ENCODE assay signal across 8 mouse cellular contexts in the genomic region with DNA sequence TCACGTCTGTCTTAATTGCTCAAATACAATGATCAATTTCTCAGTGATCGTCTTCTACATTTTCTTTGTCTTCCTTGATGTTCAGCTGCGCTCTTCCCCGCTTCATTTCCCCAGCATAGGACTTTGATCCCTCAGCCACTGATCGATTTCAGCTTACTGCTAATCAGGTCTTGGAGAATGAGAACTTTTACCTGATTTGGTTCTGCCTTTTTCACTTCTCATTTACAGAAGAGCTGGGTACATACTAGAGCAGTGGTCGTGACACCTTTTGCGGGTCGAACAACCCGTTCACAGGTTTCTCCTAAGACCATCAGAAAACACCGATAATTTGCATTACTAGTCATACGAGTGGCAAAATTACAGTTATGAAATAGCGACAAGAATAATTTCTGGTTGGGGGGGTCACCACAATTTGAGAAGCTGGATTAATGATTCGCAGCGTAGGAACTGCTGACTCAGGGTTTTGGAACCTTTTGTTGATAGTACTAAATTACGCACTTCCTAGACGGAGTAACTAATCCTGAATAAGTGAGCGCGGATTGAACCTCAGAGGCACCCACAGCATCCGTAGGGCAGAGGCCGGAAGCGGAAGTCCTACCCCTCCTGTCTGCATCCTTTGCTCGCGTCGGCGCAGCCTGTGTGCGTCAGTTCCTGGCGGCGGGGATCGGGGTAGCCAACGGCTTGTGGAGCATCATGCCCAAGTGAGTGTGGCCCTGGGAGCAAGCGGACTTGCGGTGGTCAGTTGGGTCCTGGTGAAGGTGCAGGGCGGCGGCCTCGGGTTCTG. TPM values are rescaled to one million over a fixed set of nuclear protein-coding genes. Genes with fewer than 3 reads are reported as not detected.
DNase-seq lines count a peak whose midpoint lies in the region; ATAC-seq and TF ChIP-seq lines count a peak whose summit lies in the region.

No protein-coding gene starts in this region.

- WGBS in forebrain, embryonic 11.5 days = 2% methylated on average over 35 of the region's 35 CpGs
- WGBS in heart, embryonic 16.5 days = 2% methylated on average over 35 of the region's 35 CpGs
- WGBS in liver, embryonic 15.5 days (ENCODE audit: insufficient replicate concordance) = 2% methylated on average over 35 of the region's 35 CpGs
- 3% methylated on average over 35 of the region's 35 CpGs for WGBS in neural tube, embryonic 12.5 days

- peaks cover 18 to 31% of the 10 kb centered on the region in 2 experiments for H3K36me3 ChIP-seq in CH12.LX (replicated peaks in 1 of 2; ENCODE audit: control insufficient read depth in 1 of 2, insufficient read depth in 1 of 2, low read length in 1 of 2)
- peaks cover 6% of the 10 kb centered on the region for H3K36me3 ChIP-seq in forebrain, embryonic 11.5 days (ENCODE audit: control insufficient read depth, insufficient read depth, low read length)
- H3K36me3 ChIP-seq in heart, embryonic 16.5 days (ENCODE audit: control insufficient read depth, insufficient read depth) = peaks cover 17% of the 10 kb centered on the region
- peaks cover 27% of the 10 kb centered on the region for H3K36me3 ChIP-seq in liver, embryonic 15.5 days (replicated peaks)
- H3K36me3 ChIP-seq in neural tube, embryonic 12.5 days = peaks cover 25% of the 10 kb centered on the region

- ATAC-seq in forebrain, embryonic 11.5 days (replicated peaks; ENCODE audit: low FRiP score) = peak; percentile 95
- peak; percentile 99 for ATAC-seq in heart, embryonic 16.5 days (replicated peaks; ENCODE audit: extremely low read depth, insufficient read depth, low FRiP score)
- peak; percentile 97 for ATAC-seq in liver, embryonic 15.5 days (ENCODE audit: insufficient read depth)
- peak; percentile 98 for ATAC-seq in neural tube, embryonic 12.5 days (ENCODE audit: low FRiP score, low read depth)

- peak overlapping the region; percentile 14; the same call in 1 of the 2 replicates for H3K27ac ChIP-seq in CH12.LX (ENCODE audit: insufficient read depth, low read depth)
- no peak overlapping the region for H3K27ac ChIP-seq in forebrain, embryonic 11.5 days (ENCODE audit: low read depth, low read length)
- H3K27ac ChIP-seq in heart, embryonic 16.5 days (ENCODE audit: low read length) = peak overlapping the region; percentile 56
- peak overlapping the region; percentile 76 for H3K27ac ChIP-seq in liver, embryonic 15.5 days (replicated peaks)
- H3K27ac ChIP-seq in neural tube, embryonic 12.5 days = no peak overlapping the region

- peak overlapping the region; percentile 47; the same call in 1 of the 2 replicates for H3K4me2 ChIP-seq in CH12.LX (ENCODE audit: insufficient read depth, low read depth, poor library complexity, severe bottlenecking)
- H3K4me2 ChIP-seq in forebrain, embryonic 11.5 days (ENCODE audit: low read depth, low read length, severe bottlenecking) = peak overlapping the region; percentile 84
- H3K4me2 ChIP-seq in heart, embryonic 16.5 days (ENCODE audit: low read depth, low read length) = peak overlapping the region; percentile 96
- peak overlapping the region; percentile 76 for H3K4me2 ChIP-seq in liver, embryonic 15.5 days
- peak overlapping the region; percentile 75 for H3K4me2 ChIP-seq in neural tube, embryonic 12.5 days (replicated peaks)

- peaks cover 2% of the 10 kb centered on the region for H3K27me3 ChIP-seq in CH12.LX (replicated peaks)
- H3K27me3 ChIP-seq in forebrain, embryonic 11.5 days (ENCODE audit: control insufficient read depth, insufficient read depth, low read length) = no peaks in the 10 kb centered on the region
- no peaks in the 10 kb centered on the region; the same call in 1 of the 2 replicates for H3K27me3 ChIP-seq in heart, embryonic 16.5 days (ENCODE audit: control insufficient read depth, insufficient read depth, low read length)
- 0 out of 2 replicates have a peak, but pooled peaks cover 3% of the 10 kb centered on the region for H3K27me3 ChIP-seq in liver, embryonic 15.5 days
- H3K27me3 ChIP-seq in neural tube, embryonic 12.5 days (replicated peaks) = peaks cover 3% of the 10 kb centered on the region; the same call in 1 of the 2 replicates

- H3K9ac ChIP-seq in CH12.LX (ENCODE audit: insufficient read depth, low read depth) = peak overlapping the region; percentile 92
- H3K9ac ChIP-seq in forebrain, embryonic 11.5 days (ENCODE audit: low read length) = peak overlapping the region; percentile 82
- H3K9ac ChIP-seq in heart, embryonic 16.5 days (ENCODE audit: low read length) = peak overlapping the region; percentile 89
- H3K9ac ChIP-seq in liver, embryonic 15.5 days = peak overlapping the region; percentile 78
- H3K9ac ChIP-seq in neural tube, embryonic 12.5 days = peak overlapping the region; percentile 76

- in situ Hi-C loops in CH12.LX (cut with MboI; ENCODE audit: low pct_ligation_motif_present, low pct_unique_long_range_greater_than_20kb, low sequenced_read_pairs) = no loop called here

- H3K9me3 ChIP-seq in CH12.LX (replicated peaks; ENCODE audit: low read length) = no peaks in the 10 kb centered on the region
- no peaks in the 10 kb centered on the region for H3K9me3 ChIP-seq in forebrain, embryonic 11.5 days (ENCODE audit: control insufficient read depth, low read length)
- H3K9me3 ChIP-seq in heart, embryonic 16.5 days (replicated peaks; ENCODE audit: control insufficient read depth, low read length) = no peaks in the 10 kb centered on the region
- no peaks in the 10 kb centered on the region for H3K9me3 ChIP-seq in liver, embryonic 15.5 days (replicated peaks)
- no peaks in the 10 kb centered on the region for H3K9me3 ChIP-seq in neural tube, embryonic 12.5 days

- peaks cover 2 to 18% of the 10 kb centered on the region in 2 experiments; a peak in 3 of 4 replicates for H3K4me1 ChIP-seq in CH12.LX (ENCODE audit: control insufficient read depth in 1 of 2, insufficient read depth in 2 of 2)
- H3K4me1 ChIP-seq in forebrain, embryonic 11.5 days (replicated peaks; ENCODE audit: control insufficient read depth, insufficient read depth, low read length) = peaks cover 2% of the 10 kb centered on the region; the same call in 1 of the 2 replicates
- H3K4me1 ChIP-seq in heart, embryonic 16.5 days (ENCODE audit: control insufficient read depth, insufficient read depth, low read length) = peaks cover 13% of the 10 kb centered on the region
- peaks cover 19% of the 10 kb centered on the region for H3K4me1 ChIP-seq in liver, embryonic 15.5 days (replicated peaks)
- H3K4me1 ChIP-seq in neural tube, embryonic 12.5 days = peaks cover 12% of the 10 kb centered on the region

- TF ChIP-seq CTCF in CH12.LX (conservative IDR thresholded peaks at IDR 0.05 in 1 of 2, IDR thresholded peaks at IDR 0.05 in 1 of 2; ENCODE audit: low read depth in 2 of 2, low read length in 2 of 2) = no peak

- DNase-seq in CH12.LX (ENCODE audit: extremely low read depth) = peak; percentile 96
- peak; percentile 89 for DNase-seq in c-Kit-positive CD71-positive TER-119-negative erythroid progenitor cells, embryonic 14.5 days (ENCODE audit: low read depth)
- peak; percentile 95 for DNase-seq in forebrain, embryonic 11.5 days (ENCODE audit: low spot score)
- DNase-seq in kidney, postnatal 36 days = peak; percentile 97 to 98
- DNase-seq in telencephalon, adult 2 months (ENCODE audit: low read depth, low spot score) = peak; percentile 98

- H3K4me3 ChIP-seq in CH12.LX (replicated peaks in 1 of 3; ENCODE audit: low read depth in 2 of 3, low read length in 2 of 3, poor library complexity in 1 of 3) = peak overlapping the region; percentile 92 to 100 (median 95)
- H3K4me3 ChIP-seq in forebrain, embryonic 11.5 days (ENCODE audit: low read depth, low read length) = peak overlapping the region; percentile 85
- H3K4me3 ChIP-seq in heart, embryonic 16.5 days (ENCODE audit: low read length) = peak overlapping the region; percentile 83
- peak overlapping the region; percentile 84 for H3K4me3 ChIP-seq in liver, embryonic 15.5 days (replicated peaks)
- peak overlapping the region; percentile 81 for H3K4me3 ChIP-seq in neural tube, embryonic 12.5 days

- no peak for TF ChIP-seq EP300 in CH12.LX (IDR thresholded peaks at IDR 0.05; ENCODE audit: low read length)

- peaks cover 21% of the 10 kb centered on the region for H3K79me2 ChIP-seq in CH12.LX (replicated peaks; ENCODE audit: control insufficient read depth, extremely low read depth, insufficient read depth, poor library complexity, severe bottlenecking)

- no peak; the same call in 1 of the 2 replicates for TF ChIP-seq RAD21 in CH12.LX (IDR thresholded peaks at IDR 0.05; ENCODE audit: low read depth, low read length)

- peak; percentile 92 for TF ChIP-seq POLR2A in CH12.LX (IDR thresholded peaks at IDR 0.05; ENCODE audit: low read depth, low read length)

- dilution Hi-C loops in CH12.LX (cut with MboI; ENCODE audit: extremely low pct_ligation_motif_present, extremely low pct_unique_long_range_greater_than_20kb, low sequenced_read_pairs) = no loop called here

TF ChIP-seq in CH12.LX, 34 proteins besides CTCF, POLR2A, EP300 and RAD21 (continues in another document):
- peak; percentile 67 for TF ChIP-seq TBP (conservative IDR thresholded peaks at IDR 0.05; ENCODE audit: low read depth, low read length)

RNA-seq across cellular contexts. Expression of gene Snrpc, which starts 1.7 kb away (rescaled TPM):
- total RNA-seq in CH12.LX (2012; rRNA removed) = 154 and 173 TPM in 2 replicates
- total RNA-seq in CH12.LX (2014; rRNA removed) = 165 and 171 TPM in 2 replicates
- polyA plus RNA-seq in CH12.LX (2012; ENCODE audit: insufficient read length, low read depth) = 184 and 194 TPM in 2 replicates
- polyA plus RNA-seq in forebrain, embryonic 11.5 days (2014; fragmentation: Nextera tagmentation; extraction: Ambion mirVana) = 371 and 373 TPM in 2 replicates
- 186 and 189 TPM in 2 replicates for polyA plus RNA-seq in heart, embryonic 16.5 days (2015; fragmentation: Nextera tagmentation; extraction: Ambion mirVana)
- 115 and 125 TPM in 2 replicates for polyA plus RNA-seq in liver, embryonic 15.5 days (2015; fragmentation: Nextera tagmentation; extraction: Ambion mirVana)
- 322 and 330 TPM in 2 replicates for polyA plus RNA-seq in neural tube, embryonic 12.5 days (2016; fragmentation: Nextera tagmentation; extraction: Ambion mirVana)

RNA-seq across cellular contexts. Expression of gene Uhrf1bp1, which starts 16.6 kb away (rescaled TPM):
- total RNA-seq in CH12.LX (2012; rRNA removed) (9.8 and 13.1 TPM in 2 replicates), CH12.LX (2014; rRNA removed) (5.7 and 6.0 TPM in 2 replicates)
- polyA plus RNA-seq in CH12.LX (2012; ENCODE audit: insufficient read length, low read depth) = 12.2 and 13.6 TPM in 2 replicates
- polyA plus RNA-seq in forebrain, embryonic 11.5 days (2014; fragmentation: Nextera tagmentation; extraction: Ambion mirVana) = 7.8 and 9.7 TPM in 2 replicates
- 2.4 and 3.0 TPM in 2 replicates for polyA plus RNA-seq in heart, embryonic 16.5 days (2015; fragmentation: Nextera tagmentation; extraction: Ambion mirVana)
- polyA plus RNA-seq in liver, embryonic 15.5 days (2015; fragmentation: Nextera tagmentation; extraction: Ambion mirVana) = 2.2 and 2.5 TPM in 2 replicates
- polyA plus RNA-seq in neural tube, embryonic 12.5 days (2016; fragmentation: Nextera tagmentation; extraction: Ambion mirVana) = 7.8 TPM in 2 replicates

RNA-seq across cellular contexts. Expression of gene D17Wsu92e, which starts 19.2 kb away (rescaled TPM):
- total RNA-seq in CH12.LX (2012; rRNA removed) = 44.2 and 46.4 TPM in 2 replicates
- total RNA-seq in CH12.LX (2014; rRNA removed) = 33.1 and 34.9 TPM in 2 replicates
- polyA plus RNA-seq in CH12.LX (2012; ENCODE audit: insufficient read length, low read depth) = 70.8 and 73.5 TPM in 2 replicates
- 12.7 and 14.1 TPM in 2 replicates for polyA plus RNA-seq in forebrain, embryonic 11.5 days (2014; fragmentation: Nextera tagmentation; extraction: Ambion mirVana)
- 15.4 and 16.0 TPM in 2 replicates for polyA plus RNA-seq in heart, embryonic 16.5 days (2015; fragmentation: Nextera tagmentation; extraction: Ambion mirVana)
- polyA plus RNA-seq in liver, embryonic 15.5 days (2015; fragmentation: Nextera tagmentation; extraction: Ambion mirVana) = 13.3 and 18.2 TPM in 2 replicates
- 11.5 and 12.1 TPM in 2 replicates for polyA plus RNA-seq in neural tube, embryonic 12.5 days (2016; fragmentation: Nextera tagmentation; extraction: Ambion mirVana)

Comparison
In these comparisons a context has a peak if more than half of its experiments do, and no peak if none do; other contexts are left out.
1. H3K27ac ChIP-seq: peak in CH12.LX (single experiment), heart, embryonic 16.5 days (single experiment) and liver, embryonic 15.5 days (single experiment); none in forebrain, embryonic 11.5 days (single experiment) and neural tube, embryonic 12.5 days (single experiment).
2. Peak in every context shown above with its lines, with median percentiles within 50 percentile points of each other: DNase-seq, H3K4me2 ChIP-seq, H3K4me3 ChIP-seq, H3K9ac ChIP-seq and ATAC-seq.